Mouse (Mus musculus): ENCODE data around the gene Fntb.
"Not testable (repeated sequence)": the region's sequence is repeated elsewhere in the genome, so short reads cannot be mapped to it uniquely, and the experiment has no call there.

Fntb gene

GRCm38 (mm10) chr12:76792540-76792939 is 27.2 kb downstream of the Fntb start:
- DNase-seq (ENCODE audit: low spot score in 2 of 2), result not testable (repeated sequence)

DNA sequence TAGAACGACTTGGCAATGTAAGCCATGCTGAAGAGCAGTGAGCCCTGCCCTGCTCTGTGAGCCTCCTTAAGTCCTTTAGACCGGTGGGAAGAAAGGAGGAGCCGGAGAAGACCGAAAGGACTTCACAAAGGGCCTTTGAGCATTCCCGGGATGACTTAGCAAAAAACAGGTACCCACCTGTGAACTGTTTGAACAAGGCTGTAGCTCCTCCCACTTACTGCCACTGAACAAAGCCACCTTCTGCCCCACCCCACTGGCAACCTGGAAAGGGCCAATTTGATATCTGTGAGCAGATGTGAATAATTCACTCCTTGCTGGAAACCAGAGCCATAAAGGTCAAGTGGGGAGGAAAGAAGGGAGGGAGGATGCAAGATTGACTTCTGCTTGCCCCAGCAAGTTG is 30.0 kb downstream of the Fntb start, which contains the start of gene Gpx2:
Gpx2 (minus strand) TSS at position 205 of the 400 bp plus-strand sequence.
- no peak for DNase-seq (ENCODE audit: low spot score in 2 of 2)

DNA sequence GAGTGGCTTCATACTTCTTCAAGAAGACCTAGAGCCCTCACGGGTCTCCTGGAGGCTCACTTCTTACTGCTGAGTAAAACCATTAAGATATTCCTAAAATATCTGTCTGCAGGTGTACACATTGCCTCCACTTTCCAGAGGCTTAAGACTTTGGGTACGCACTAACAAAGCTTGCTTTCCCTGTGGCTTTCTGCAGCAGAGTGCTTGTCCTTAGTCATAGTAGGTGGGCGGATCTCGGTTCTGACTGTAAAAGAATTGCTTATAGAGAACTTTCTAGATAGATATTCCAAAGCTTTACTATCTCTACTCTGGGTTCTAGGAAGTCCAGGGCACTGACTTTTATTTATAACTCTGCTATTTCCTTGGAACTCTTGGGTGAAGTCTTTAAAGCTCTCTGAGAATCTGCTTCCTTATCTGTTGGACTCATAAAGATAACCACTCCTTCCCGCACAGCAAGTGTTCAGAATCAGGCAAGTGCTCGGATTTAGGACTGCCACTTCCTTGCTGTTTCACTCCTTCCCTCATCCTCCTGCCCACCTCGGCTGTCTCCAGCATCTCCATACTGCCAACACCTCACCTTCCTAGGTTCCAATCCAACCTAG is 31.6 kb downstream of the Fntb start:
- no peak for DNase-seq (ENCODE audit: low spot score in 2 of 2)

- DNase-seq (ENCODE audit: low spot score in 2 of 2), result no peak
Observed at GRCm38 (mm10) chr12:76798008-76798720, 32.8 kb downstream of the Fntb start.

DNA sequence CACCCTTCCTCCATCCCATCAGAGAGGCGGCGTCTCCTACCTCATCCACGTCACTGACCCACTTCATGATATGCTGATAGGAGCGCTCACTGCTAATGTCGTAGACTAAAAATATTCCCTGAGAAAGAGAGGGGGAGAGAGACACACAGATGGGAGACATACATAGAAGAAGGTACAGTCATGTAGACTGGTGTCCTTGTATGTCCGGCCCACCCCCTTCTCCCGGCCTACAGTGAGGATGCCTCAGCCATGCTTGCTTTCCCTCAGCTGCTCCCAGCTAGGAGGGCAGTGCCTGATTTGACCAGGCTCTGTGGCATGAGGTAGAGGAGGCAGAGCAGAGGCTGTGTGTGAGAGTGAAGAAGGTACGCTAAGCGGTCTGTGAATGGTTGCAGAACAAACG is 37.6 kb downstream of the Fntb start:
- DNase-seq (ENCODE audit: low spot score in 2 of 2), result no peak

DNA sequence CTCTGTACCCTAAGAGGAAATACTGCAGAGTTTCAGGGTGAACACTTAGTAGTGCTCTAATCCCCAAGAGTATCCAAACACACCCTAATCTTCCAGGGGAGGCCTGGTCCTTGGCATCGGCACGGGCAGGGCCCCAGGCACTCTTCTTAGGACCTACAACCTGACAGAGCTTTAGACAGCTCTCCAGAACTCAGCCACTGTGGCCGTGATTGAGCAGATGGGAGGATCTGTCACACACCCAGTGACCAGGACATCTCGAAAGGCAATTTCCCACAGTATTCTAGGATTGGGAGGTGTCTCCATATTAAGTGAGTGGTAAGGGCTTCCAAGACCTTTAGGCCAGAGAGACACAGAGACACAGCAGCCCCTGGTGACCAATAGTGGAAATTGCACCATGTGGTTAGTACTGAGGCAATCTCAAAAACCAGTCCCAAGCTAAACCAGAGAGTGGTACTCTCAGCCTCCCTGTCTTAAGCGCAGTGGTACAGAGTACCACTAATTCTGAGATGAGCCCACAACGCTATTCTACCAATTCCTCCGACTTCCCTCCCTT is 38.4 kb downstream of the Fntb start:
- peak in 1 of 2 experiments; percentile 37 for DNase-seq (ENCODE audit: low spot score in 2 of 2)

DNA sequence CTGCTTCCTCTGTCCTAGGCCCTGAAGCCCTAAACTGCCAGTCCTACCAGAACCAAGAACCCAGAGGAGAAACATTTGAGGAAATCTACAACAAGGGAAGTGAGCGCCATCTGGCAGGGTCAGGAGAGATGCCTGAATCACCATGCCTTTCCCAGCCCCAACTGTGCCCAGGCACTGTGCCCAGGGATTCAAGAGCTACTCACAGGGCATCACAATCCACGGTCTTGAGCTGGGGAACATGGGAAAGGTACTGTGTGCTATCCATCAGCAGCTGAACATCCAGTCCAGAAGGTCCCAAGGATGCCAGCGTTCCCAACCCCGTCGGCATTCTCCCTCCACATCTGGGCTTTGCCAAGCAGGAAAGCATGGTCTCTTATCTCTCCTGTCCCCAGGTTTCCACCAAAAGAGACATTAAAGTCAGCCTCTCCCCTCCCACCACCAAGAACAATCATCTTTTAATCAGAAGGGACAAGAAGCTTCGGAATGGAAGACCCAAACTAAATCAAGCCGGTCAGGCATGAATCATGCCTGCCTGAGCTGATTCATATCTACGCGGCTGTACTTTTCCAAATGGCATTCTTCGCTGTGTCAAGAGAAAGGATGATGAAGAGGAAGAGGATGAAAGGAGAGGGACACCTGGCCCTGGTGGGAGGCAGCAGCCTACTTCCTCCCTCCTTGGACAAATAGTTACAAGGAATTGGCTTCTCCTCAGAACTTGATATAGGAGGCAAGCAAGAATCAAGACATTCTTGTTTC is 39.8 kb downstream of the Fntb start:
- DNase-seq (ENCODE audit: low spot score in 2 of 2), result no peak

DNA sequence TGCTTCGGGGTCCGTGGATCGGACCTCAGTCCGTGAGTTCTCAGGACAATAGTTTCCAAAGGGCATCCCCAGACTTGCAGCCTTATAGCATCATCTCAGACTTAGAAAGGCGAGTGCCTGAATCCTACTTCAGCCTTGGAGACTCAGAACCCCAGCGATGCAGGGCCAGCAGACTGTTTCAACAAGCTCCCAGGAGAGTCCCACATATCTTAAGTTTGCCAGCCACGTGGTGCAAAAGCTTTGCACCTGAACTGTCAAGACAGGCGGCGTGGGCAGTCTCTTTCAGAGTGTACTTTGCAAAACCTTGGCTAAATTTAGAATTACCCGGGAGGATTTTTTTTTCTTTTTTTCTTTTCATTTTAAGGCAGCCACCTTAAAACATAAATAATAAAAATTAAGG is 42.4 kb downstream of the Fntb start:
- DNase-seq (ENCODE audit: low spot score in 2 of 2), result no peak

- DNase-seq (ENCODE audit: low spot score in 2 of 2), result no peak
Observed at GRCm38 (mm10) chr12:76810491-76810890, 45.1 kb downstream of the Fntb start.

DNA sequence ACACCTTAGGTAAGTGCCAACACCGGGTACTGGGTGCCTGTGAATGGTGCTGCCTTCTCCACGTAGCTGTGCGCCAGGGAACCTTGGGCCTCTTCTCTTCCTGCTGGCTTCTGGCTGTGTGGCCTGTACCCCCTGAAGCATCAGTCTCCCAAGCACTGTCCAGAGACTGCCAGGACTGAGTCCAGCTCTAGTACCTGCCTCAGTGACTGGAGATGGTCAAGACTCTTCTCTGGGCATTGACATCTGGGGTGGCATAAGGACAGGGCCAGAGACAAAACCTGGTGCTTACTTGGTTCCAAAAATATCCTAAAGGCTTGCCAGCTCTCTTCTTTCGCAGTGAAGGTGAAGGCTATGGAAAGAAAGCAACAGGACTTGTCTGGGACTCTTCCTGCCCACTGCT is 45.6 kb downstream of the Fntb start:
- DNase-seq (ENCODE audit: low spot score in 2 of 2), result no peak

DNA sequence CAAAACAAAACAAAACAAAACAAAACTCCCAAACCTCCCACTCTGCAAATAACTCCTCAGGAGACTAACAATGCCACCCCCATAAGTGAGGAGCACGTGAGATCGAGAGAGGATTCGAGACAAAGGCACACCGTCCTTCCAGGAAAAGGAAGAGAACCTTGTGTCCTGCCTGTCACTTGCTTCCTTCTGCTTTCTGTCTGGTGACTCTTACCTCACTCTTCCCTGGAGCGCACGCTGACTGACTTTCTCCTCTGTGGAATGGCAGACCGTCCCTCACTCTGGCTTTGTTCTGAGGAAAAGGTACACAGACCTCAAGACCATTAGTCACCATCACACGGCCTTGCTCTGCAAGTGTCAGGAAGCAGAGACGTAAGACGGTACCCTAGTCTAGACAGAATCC is 48.2 kb downstream of the Fntb start:
- no peak for DNase-seq (ENCODE audit: low spot score in 2 of 2)

DNA sequence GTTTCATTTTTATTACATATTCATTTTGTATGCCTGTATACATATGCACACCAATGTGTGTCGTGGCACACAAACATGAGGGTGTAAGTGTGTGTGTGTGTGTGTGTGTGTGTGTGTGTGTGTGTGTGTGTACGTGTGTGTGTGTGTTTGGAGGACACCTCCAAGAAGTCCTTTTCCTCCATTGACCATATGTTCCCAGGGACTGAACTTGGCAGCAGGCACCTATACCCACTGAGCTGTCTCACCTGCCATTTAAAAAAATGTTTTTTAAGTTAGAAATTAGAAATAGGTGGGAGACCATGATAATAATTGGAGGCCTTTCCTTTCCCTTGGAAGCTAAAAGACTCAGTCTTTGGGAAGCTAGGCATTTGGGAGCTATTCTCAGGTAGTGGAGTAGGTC is 48.7 kb downstream of the Fntb start:
- no peak for DNase-seq (ENCODE audit: low spot score in 2 of 2)

- no peak for DNase-seq (ENCODE audit: low spot score in 2 of 2)
Observed at GRCm38 (mm10) chr12:76816720-76817119, 51.3 kb downstream of the Fntb start.

DNA sequence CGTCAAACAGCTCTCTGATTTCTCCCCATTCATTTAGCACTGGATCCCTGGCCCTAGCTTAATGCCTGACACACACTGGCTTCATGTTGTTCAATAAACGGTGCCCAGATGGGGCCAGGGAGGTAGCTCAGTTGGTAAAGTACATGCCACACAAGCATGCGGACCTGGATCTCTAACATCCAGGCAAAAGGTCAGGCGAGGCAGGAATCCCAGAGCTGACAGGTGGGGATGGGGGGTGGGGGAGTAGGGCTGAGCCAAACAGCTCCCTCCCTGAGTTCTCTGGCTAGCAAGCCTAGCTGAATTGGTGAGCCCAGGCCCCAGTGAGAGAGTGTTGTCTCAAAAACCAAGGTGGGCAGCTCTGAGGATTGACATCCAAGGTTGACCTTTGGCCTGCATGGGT is 51.8 kb downstream of the Fntb start:
- no peak for DNase-seq (ENCODE audit: low spot score in 2 of 2)

- peak in 1 of 2 experiments; percentile 27 for DNase-seq (ENCODE audit: low spot score in 2 of 2)
Observed at GRCm38 (mm10) chr12:76818120-76818519, 52.7 kb downstream of the Fntb start.

- DNase-seq (ENCODE audit: low spot score in 2 of 2), result no peak
Observed at GRCm38 (mm10) chr12:76818908-76819307, 53.5 kb downstream of the Fntb start.

DNA sequence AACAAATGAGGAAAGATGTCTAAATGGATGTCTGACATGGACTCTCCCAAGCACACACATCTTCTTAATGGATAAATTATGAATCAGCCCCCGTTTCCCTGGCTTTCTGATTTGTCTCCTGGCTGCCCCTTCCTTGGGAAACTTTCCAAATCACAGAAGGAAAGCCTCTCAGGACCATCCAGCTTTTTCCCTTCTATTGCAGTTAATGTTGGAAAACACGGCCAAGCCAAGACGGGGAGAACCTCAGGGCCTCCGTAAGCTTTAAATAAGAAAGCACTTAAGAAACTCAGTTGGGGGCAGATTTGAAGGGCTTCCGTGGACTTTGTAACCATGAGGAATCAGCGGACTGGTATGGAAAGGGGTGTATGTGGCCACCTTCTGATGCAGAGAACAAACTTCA is 54.4 kb downstream of the Fntb start:
- no peak for DNase-seq (ENCODE audit: low spot score in 2 of 2)

- no peak for DNase-seq (ENCODE audit: low spot score in 2 of 2)
Observed at GRCm38 (mm10) chr12:76820615-76821014, 55.2 kb downstream of the Fntb start.

DNA sequence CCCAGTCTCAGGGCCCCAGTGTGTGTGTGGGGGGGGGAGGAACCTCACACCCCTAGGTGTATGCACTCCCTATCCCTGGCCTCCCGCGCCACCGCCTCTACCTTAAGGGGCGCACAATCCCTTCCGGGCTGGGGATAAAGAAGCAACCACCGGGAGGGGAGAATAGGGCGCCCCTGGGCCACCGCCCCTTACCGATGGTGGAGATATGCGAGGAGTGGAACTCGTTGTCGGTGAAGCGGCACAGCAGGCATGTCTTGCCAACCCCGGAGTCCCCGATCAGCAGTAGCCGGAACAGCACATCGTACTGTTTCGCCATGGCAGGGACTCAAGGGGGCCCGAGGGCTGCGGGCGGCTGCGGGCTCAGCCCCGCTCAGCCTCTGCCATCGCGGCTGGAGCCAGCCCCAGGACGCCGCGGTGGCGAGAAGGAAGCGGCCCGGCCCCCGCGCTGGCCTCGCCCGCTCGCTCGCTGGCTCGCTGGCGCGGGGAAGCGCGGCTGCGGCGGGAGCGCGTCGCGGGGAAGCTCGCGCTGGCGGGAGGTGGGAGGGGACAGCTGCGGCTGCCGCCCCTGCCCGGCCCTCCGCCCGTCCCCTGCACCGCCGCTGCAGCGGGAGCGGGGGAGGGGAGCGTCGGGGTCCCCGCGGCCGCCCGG is 56.7 kb downstream of the Fntb start:
- peak in 1 of 2 experiments; percentile 32 for DNase-seq (ENCODE audit: low spot score in 2 of 2)

- DNase-seq (ENCODE audit: low spot score in 2 of 2), result no peak
Observed at GRCm38 (mm10) chr12:76822651-76823041, 57.3 kb downstream of the Fntb start, which contains the start of gene Rab15. TSS of gene Rab15 (minus strand) at chr12:76822908.

DNA sequence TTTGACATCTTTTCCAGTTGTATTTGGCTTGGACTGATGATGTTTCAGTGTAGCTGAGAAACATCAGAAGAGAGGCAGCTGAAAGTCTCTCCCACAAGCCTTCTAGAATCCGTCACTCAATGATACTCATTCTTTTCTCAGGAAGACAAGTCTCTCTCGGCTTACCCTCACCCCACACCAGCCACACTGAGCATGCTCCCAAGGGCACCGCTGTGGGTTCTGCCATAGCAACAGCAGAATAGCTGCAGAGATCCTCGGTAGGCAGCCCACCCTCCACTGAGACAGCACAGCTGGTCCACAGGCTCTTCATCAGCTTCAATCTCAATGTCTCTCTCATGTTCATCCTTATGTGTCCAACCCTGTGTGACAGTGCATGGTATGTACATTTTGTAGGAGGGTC is 59.9 kb downstream of the Fntb start:
- DNase-seq (ENCODE audit: low spot score in 2 of 2), result no peak

DNA sequence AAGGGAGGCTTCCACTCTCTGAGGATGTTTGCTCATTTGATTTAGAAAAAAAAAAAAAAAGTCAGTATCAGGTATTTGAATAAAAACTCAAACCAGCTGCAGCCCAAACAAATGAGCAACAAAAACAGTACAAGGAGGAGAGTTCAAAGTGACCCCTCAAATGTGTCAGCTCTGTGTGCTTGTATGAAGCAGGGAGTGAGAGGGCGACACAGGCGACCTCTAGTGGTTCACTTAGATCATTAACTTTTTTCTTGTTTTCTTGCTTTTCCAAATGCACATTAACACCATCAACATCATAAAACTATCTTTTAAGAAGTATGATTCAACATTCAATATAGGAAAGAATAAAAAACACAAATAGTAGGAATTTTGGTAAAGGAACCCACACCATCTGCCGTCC is 67.3 kb downstream of the Fntb start:
- no peak for DNase-seq (ENCODE audit: low spot score in 2 of 2)

Data from urinary bladder, postnatal 4 days (tissue).